Mouse (Mus musculus) heart, postnatal 25 days (tissue): ENCODE results near the gene Oca2. TPM values are rescaled to one million over a fixed set of nuclear protein-coding genes. Genes with fewer than 3 reads are reported as not detected.

Experiments
- total RNA-seq, 2 experiments: library from RNA; stranded (reverse); gene quantifications; 2 replicates each; pipeline ENCODE4 v1.2.3; 2021

The Oca2 gene
- total RNA-seq, 2 experiments from 2014 or later, result not detected

Other genes starting within 250 kb of the Oca2 start
- gene Nipa1, start 219.8 kb upstream of the Oca2 start, total RNA-seq, result 1 to 10 TPM; 5.1 to 5.7 TPM
- 10 to 100 TPM; 38.7 to 41.4 TPM for gene Herc2, start 189.6 kb upstream of the Oca2 start, total RNA-seq